Mouse (Mus musculus): Measurements from ENCODE around the gene Gtf3a.

Gene Gtf3a

DNA sequence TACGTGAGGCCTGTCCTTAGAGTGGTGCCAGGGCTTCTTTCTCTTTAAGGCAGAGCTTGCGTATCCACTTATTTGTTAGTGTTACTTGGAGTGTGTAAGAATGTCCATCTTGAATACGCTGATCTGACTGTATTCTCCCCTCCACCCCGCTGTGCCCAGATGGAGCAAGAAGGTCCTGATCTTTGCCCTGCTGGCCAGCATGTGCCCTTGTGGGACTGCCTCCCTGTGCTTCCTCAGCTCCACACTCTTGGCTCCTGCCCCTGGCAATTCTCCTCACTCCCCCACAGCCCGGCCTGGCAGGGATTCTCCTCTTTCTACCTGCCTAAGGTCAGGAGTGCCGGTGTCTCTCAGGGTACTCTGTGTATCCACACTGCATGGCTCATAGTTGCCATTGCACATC, 32.9 kb downstream of the Gtf3a start:
- H3K27me3 ChIP-seq (ENCODE audit: insufficient read depth, low read length) = peaks cover 25% of the 10 kb centered on the region
- no peak for TF ChIP-seq POU5F1 (IDR thresholded peaks at IDR 0.05; ENCODE audit: borderline replicate concordance, low read length)
- TF ChIP-seq NANOG (IDR thresholded peaks at IDR 0.05; ENCODE audit: borderline replicate concordance, low read length) = no peak
- no peak for TF ChIP-seq CTCF (conservative IDR thresholded peaks at IDR 0.05; ENCODE audit: low read length)
- no peaks in the 10 kb centered on the region for H3K36me3 ChIP-seq (ENCODE audit: insufficient read depth, low read length)
- peaks cover 41% of the 10 kb centered on the region for H3K4me1 ChIP-seq (replicated peaks; ENCODE audit: low read depth, low read length)
- peaks cover 8% of the 10 kb centered on the region for H3K9me3 ChIP-seq (ENCODE audit: low read length)
- peak overlapping the region; percentile 37; the same call in 1 of the 2 replicates for H3K4me3 ChIP-seq (replicated peaks; ENCODE audit: low read length)

GRCm38 (mm10) chr5:146983216-146983615, 34.8 kb downstream of the Gtf3a start:
- H3K4me1 ChIP-seq (replicated peaks; ENCODE audit: low read depth, low read length) = peaks cover 45% of the 10 kb centered on the region
- peak; percentile 96 for TF ChIP-seq CTCF (conservative IDR thresholded peaks at IDR 0.05; ENCODE audit: low read length)
- TF ChIP-seq NANOG (IDR thresholded peaks at IDR 0.05; ENCODE audit: borderline replicate concordance, low read length) = no peak
- TF ChIP-seq POU5F1 (IDR thresholded peaks at IDR 0.05; ENCODE audit: borderline replicate concordance, low read length) = no peak
- H3K4me3 ChIP-seq (replicated peaks; ENCODE audit: low read length) = no peak overlapping the region
- peaks cover 8% of the 10 kb centered on the region for H3K9me3 ChIP-seq (ENCODE audit: low read length)
- no peaks in the 10 kb centered on the region for H3K36me3 ChIP-seq (ENCODE audit: insufficient read depth, low read length)
- peaks cover 29% of the 10 kb centered on the region for H3K27me3 ChIP-seq (ENCODE audit: insufficient read depth, low read length)

DNA sequence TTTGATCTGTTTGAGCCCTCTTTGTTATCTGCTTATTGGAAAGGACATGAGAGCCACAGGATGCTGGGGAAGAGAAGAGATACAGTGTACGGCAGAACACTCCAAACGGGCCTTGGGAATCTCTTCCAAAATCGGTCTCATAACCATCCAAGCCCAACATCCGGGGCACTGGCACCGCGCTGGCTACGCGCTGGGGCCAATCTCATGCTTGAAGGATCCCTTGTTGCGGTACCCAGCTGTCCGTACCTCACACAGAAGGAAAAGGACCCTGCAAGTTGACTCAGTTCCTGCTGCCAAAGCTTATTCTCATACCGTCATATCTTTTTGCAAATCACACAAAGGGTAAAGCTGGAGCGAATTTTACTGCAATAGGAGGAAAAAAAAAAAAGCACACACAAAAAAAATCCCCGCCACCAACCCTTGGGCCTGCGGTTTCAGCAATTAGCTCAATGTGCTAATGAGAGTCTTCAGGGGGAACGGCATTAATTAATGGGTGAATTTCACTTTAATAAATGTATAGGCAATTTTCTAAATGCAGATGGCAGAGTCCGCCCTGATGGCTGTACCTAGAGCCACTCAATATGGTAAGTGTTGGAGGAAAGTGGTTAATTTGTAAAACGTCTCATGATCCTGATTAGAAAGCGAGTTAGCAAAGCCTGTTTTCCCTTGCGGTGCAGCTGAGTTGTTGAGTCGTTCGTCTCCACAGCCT, 37.4 kb downstream of the Gtf3a start:
- peak overlapping the region; percentile 46 for H3K4me3 ChIP-seq (replicated peaks; ENCODE audit: low read length)
- H3K27me3 ChIP-seq (ENCODE audit: insufficient read depth, low read length) = peaks cover 29% of the 10 kb centered on the region
- no peaks in the 10 kb centered on the region for H3K36me3 ChIP-seq (ENCODE audit: insufficient read depth, low read length)
- TF ChIP-seq CTCF (conservative IDR thresholded peaks at IDR 0.05; ENCODE audit: low read length) (no peak), POU5F1 (IDR thresholded peaks at IDR 0.05; ENCODE audit: borderline replicate concordance, low read length) (no peak), NANOG (IDR thresholded peaks at IDR 0.05; ENCODE audit: borderline replicate concordance, low read length) (no peak)
- no peaks in the 10 kb centered on the region for H3K9me3 ChIP-seq (ENCODE audit: low read length)
- peaks cover 42% of the 10 kb centered on the region for H3K4me1 ChIP-seq (replicated peaks; ENCODE audit: low read depth, low read length)

DNA sequence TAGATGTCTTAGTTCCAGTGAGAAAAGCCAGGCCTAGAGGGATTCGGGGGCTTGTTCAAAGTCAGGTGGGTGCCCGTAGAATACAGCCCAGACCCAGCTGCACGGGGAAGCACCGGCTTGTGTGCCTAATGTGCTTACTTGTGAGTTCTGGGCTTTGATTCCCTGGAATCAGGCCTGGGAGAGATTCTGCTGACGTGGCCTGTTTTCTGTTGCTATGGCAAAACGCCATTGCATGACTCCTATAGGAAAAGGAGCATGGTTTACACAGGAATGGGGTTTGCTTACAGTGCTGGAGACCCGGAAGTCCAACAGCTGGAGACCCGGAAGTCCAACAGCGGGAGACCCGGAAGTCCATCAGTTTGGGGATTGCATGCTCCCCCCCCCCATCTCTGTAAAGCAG, 39.1 kb downstream of the Gtf3a start:
- Histone ChIP-seq H3K4me1 (replicated peaks; ENCODE audit: low read depth, low read length) (peaks cover 25% of the 10 kb centered on the region), H3K4me3 (replicated peaks; ENCODE audit: low read length) (no peak overlapping the region), H3K27me3 (ENCODE audit: insufficient read depth, low read length) (peaks cover 28% of the 10 kb centered on the region), H3K9me3 (ENCODE audit: low read length) (no peaks in the 10 kb centered on the region), H3K36me3 (ENCODE audit: insufficient read depth, low read length) (no peaks in the 10 kb centered on the region)
- TF ChIP-seq POU5F1 (IDR thresholded peaks at IDR 0.05; ENCODE audit: borderline replicate concordance, low read length) (no peak), CTCF (conservative IDR thresholded peaks at IDR 0.05; ENCODE audit: low read length) (no peak), NANOG (IDR thresholded peaks at IDR 0.05; ENCODE audit: borderline replicate concordance, low read length) (no peak)

DNA sequence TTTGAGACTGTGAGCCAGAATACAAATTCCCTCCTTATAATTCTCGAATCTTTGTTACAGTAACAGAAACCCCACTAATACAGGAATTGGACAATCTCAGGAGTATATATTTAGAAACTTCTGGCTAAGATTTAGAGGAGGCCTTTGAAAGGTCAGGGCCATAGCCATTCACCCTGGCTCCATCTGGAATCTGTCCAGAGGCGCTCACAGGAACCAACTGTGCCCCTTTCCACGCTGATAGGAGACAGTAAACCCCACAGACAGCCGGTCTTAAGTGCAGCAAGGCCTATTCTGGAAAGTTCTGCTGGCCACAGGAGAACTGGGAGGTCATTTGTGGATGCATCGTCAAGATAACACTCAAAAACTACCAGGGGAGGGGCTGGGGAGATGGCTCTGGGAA, 40.6 kb downstream of the Gtf3a start:
- peaks cover 24% of the 10 kb centered on the region for H3K27me3 ChIP-seq (ENCODE audit: insufficient read depth, low read length)
- H3K4me1 ChIP-seq (replicated peaks; ENCODE audit: low read depth, low read length) = peaks cover 27% of the 10 kb centered on the region
- H3K36me3 ChIP-seq (ENCODE audit: insufficient read depth, low read length) = no peaks in the 10 kb centered on the region
- TF ChIP-seq POU5F1 (IDR thresholded peaks at IDR 0.05; ENCODE audit: borderline replicate concordance, low read length) (no peak), CTCF (conservative IDR thresholded peaks at IDR 0.05; ENCODE audit: low read length) (no peak), NANOG (IDR thresholded peaks at IDR 0.05; ENCODE audit: borderline replicate concordance, low read length) (no peak)
- no peak overlapping the region for H3K4me3 ChIP-seq (replicated peaks; ENCODE audit: low read length)
- H3K9me3 ChIP-seq (ENCODE audit: low read length) = no peaks in the 10 kb centered on the region

DNA sequence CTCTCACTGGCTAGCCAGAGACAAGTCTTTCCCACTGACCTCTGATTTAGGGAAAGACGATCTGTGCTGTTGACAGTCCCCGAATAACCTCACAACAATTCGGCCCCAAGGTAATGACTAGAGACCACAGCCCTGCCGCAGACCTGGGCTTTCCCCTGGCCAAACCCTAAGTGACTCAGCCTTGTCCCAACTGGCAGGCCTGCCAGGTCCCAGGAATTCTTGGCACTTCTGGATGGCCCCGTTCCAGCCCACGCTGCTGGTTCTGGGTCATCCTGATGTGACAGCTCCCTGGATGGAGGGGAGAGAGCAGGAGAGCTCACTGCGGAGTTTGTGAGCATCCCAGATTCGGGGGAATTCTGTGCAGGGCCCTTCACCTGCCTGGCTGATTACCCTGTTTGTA, 45.1 kb downstream of the Gtf3a start:
- peaks cover 4% of the 10 kb centered on the region for H3K27me3 ChIP-seq (ENCODE audit: insufficient read depth, low read length)
- peak overlapping the region; percentile 35; the same call in 1 of the 2 replicates for H3K4me3 ChIP-seq (replicated peaks; ENCODE audit: low read length)
- H3K36me3 ChIP-seq (ENCODE audit: insufficient read depth, low read length) = no peaks in the 10 kb centered on the region
- peaks cover 10% of the 10 kb centered on the region for H3K4me1 ChIP-seq (replicated peaks; ENCODE audit: low read depth, low read length)
- TF ChIP-seq CTCF (conservative IDR thresholded peaks at IDR 0.05; ENCODE audit: low read length) (no peak), NANOG (IDR thresholded peaks at IDR 0.05; ENCODE audit: borderline replicate concordance, low read length) (no peak), POU5F1 (IDR thresholded peaks at IDR 0.05; ENCODE audit: borderline replicate concordance, low read length) (no peak)
- 0 out of 2 replicates have a peak, but pooled peaks cover 3% of the 10 kb centered on the region for H3K9me3 ChIP-seq (ENCODE audit: low read length)

DNA sequence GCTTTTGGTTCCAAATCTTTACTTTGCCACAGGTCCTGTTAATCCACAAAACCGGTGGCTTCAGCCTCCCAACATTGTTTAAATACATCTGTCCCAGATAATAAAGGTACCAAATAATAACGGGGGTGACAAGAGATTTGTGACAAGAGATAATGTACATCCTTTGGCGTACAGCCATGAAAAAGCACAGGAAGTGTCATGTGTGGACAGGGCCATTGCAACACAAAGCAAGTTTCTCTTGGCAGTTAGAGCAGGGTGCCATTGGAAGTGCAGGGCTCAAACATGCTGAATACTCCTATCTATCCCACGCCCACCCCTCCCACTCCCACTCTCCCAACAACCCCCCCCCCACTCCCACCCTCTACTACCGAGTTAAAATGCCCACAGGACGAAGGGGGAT, 46.5 kb downstream of the Gtf3a start:
- H3K9me3 ChIP-seq (ENCODE audit: low read length) = 0 out of 2 replicates have a peak, but pooled peaks cover 3% of the 10 kb centered on the region
- no peak overlapping the region for H3K4me3 ChIP-seq (replicated peaks; ENCODE audit: low read length)
- peaks cover 10% of the 10 kb centered on the region for H3K4me1 ChIP-seq (replicated peaks; ENCODE audit: low read depth, low read length)
- TF ChIP-seq CTCF (conservative IDR thresholded peaks at IDR 0.05; ENCODE audit: low read length) = no peak
- no peak for TF ChIP-seq NANOG (IDR thresholded peaks at IDR 0.05; ENCODE audit: borderline replicate concordance, low read length)
- TF ChIP-seq POU5F1 (IDR thresholded peaks at IDR 0.05; ENCODE audit: borderline replicate concordance, low read length) = no peak
- H3K36me3 ChIP-seq (ENCODE audit: insufficient read depth, low read length) = no peaks in the 10 kb centered on the region
- peaks cover 4% of the 10 kb centered on the region; the same call in 1 of the 2 replicates for H3K27me3 ChIP-seq (ENCODE audit: insufficient read depth, low read length)

- H3K4me3 ChIP-seq (replicated peaks; ENCODE audit: low read length) = no peak overlapping the region
- no peak for TF ChIP-seq POU5F1 (IDR thresholded peaks at IDR 0.05; ENCODE audit: borderline replicate concordance, low read length)
- peak; percentile 43 for TF ChIP-seq CTCF (conservative IDR thresholded peaks at IDR 0.05; ENCODE audit: low read length)
- TF ChIP-seq NANOG (IDR thresholded peaks at IDR 0.05; ENCODE audit: borderline replicate concordance, low read length) = no peak
- peaks cover 15% of the 10 kb centered on the region for H3K4me1 ChIP-seq (replicated peaks; ENCODE audit: low read depth, low read length)
- peaks cover 4% of the 10 kb centered on the region; the same call in 1 of the 2 replicates for H3K27me3 ChIP-seq (ENCODE audit: insufficient read depth, low read length)
- H3K36me3 ChIP-seq (ENCODE audit: insufficient read depth, low read length) = no peaks in the 10 kb centered on the region
- 0 out of 2 replicates have a peak, but pooled peaks cover 3% of the 10 kb centered on the region for H3K9me3 ChIP-seq (ENCODE audit: low read length)
Observed at GRCm38 (mm10) chr5:146996812-146997211, 48.4 kb downstream of the Gtf3a start.

All from E14TG2a.4 (cell line).